Mouse (Mus musculus): ENCODE measurements around the gene Sucnr1. TPM values are rescaled to one million over a fixed set of nuclear protein-coding genes. Genes with fewer than 3 reads are reported as not detected.

The Sucnr1 gene
- not detected in 2 replicates for polyA plus RNA-seq (2012; ENCODE audit: low replicate concordance)

DNA sequence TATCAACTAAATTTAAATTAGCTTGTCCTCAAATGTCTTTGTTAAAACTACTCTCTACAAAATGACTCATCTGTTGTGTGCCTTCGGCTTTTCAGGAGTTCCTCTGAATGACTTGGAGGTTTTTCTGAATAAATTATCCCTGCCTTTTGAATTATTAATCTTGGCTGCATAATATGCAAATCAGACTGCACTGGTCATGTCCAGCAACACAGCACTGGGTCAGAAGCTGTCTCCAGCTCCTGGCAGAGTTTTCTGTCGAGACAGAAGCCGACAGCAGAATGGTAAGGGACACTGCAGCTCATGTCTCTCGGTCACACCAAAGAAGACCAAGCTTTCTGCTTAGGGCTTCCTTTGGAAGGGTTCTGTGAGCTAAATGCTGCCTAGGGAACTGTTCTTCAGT lies at the start of gene Sucnr1:
TSS of gene Sucnr1 (plus strand) at position 222 of the 400 bp plus-strand sequence.

Other genes starting within 250 kb of the Sucnr1 start
- not detected in 2 replicates for gene Gm8298, start 220.8 kb upstream of the Sucnr1 start, polyA plus RNA-seq (2012; ENCODE audit: low replicate concordance)
- gene C130079G13Rik, start 156.7 kb upstream of the Sucnr1 start, polyA plus RNA-seq (2012; ENCODE audit: low replicate concordance): not detected in 2 replicates
- gene Aadacl2, start 75.1 kb upstream of the Sucnr1 start, polyA plus RNA-seq (2012; ENCODE audit: low replicate concordance): not detected in 2 replicates
- not detected in 2 replicates for gene Aadac, start 56.2 kb upstream of the Sucnr1 start, polyA plus RNA-seq (2012; ENCODE audit: low replicate concordance)